Mouse (Mus musculus) ovary, postnatal 36 days (tissue): ENCODE results near the gene Borcs5.
A peak's percentile ranks its signal among the peaks of the same experiment; 100 is the strongest.

Experiments used
- DNase-seq: peaks from one replicate; pipeline ENCODE4 v3.0.0; 2022; ENCODE audit warnings: low spot score, mixed read lengths

Borcs5 gene

DNA sequence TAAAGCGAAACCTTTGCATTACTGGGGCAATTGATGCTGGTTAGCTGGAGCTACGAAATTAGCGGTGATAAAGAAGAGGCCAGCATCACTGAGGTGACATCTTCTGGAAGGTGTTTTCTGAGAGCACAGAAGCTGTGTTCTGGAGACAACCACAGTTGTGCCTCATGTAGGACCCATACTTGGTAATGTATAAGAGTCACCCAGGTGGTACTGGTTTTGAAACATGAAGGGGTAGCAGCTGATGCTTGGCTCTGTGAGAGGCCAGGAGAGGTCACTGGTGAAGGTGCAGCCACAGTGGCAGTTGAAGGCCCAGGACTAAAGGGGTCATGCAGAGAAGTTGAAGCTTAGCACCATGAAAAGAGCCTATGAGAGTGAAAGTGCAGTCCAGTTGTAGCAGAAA is at the start of gene Borcs5:
Borcs5 (plus strand) TSS at position 301 of the 400 bp plus-strand sequence.
- no peak for DNase-seq

DNA sequence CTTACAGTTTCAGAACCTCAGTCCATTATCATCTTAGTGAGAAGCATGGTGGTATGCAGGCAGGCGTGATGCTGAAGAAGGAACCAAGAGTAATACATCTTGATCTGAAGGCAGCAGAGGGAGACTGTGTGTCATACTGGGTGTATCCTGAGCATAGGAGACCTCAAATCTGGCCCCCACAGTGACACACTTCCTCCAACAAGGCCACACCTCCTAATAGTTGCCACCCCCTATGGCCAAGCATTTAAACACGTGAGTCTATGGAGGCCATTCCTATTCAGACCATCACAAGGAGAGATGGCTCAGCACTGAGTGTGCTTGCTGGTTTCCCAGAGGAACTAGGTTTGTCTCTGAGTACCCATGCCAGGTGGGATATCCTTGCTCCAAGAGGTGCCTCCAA is 47.7 kb upstream of the Borcs5 start:
- DNase-seq = no peak

DNA sequence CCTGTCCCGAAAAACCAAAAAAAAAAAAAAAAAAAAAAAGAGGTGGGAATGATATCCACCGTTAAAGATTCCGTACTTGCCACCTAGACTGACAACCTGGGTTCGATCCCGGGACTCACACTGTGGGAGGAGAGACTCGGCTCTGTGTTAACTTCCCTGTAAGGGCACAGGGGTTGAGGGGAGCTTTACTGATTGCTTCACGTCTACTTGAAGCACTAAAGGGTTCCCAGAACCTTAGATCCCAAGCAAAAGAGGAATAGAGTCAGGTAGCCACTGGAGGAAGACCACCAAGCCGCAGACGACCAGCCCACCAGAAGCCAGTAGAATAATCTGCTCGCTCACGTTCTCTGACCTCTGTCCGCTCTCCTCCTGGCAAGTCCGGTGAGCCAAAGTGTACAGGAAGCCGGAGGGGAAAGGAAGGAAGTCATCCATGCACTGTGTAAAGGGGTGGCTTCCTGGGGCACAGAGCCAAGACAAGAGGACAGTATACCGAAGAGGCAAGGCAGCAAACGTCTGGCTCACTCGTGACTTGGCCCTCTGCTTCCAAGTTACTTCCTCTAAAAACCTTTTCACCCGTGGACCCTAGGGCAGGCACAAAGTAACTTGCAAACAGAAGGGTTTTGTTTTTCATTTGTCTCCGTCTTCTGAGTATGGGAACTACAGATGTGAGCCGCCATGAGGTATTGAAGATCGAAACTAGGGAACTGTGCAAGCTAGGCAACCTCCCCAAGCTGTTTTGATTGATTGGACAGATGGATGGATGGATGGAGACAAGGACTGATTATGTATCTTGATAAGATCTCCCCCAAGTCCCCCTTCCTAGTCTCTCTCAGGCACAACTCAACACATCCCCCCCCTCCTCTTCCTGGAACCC is 44.5 kb upstream of the Borcs5 start:
- DNase-seq = no peak

DNA sequence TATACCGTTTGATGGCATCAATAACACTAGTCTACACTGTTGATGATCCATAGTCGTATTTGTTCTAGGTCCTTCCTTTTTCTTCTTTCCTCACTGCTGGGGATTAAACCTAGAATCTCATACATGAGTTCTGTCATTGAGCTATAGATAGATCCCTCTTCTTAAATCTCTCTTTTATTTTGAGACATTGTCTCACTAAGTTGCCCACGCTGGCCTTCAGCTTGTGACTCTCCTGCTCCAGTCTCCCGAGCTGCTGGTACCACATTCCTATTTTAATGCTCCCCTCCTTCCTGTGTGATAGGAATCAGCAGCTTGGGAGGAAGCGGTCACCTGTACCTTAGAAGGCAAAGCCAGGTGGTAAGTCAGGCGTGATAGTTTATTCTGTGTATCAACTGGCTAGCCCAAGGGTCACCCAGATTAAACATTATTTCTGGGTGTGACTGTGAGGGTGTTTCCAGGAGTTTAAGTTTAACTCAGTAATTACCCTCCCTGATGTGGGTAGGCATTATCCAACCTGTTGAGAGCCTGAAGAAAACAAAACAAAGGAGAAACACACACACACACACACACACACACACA is 41.6 kb upstream of the Borcs5 start:
- no peak for DNase-seq

DNA sequence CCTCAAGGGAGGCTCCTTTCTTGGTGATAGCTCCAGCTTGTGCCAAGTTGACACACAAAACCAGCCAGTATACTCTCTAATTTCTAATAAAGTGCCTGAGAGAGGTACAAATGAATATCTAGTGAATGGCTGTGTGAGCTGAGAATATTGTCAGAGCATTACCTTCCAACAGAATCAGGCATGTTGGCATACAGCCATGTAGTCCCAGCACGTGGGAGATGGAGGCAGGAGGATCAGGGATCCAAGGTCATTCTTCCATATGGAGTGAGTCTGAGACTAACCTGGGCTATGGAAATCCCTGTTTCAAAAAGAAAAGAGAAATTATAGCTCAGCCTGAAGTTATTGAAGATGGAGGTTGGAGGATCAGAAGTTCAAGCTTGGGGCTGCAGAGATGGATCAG is 40.1 kb upstream of the Borcs5 start:
- no peak for DNase-seq

DNA sequence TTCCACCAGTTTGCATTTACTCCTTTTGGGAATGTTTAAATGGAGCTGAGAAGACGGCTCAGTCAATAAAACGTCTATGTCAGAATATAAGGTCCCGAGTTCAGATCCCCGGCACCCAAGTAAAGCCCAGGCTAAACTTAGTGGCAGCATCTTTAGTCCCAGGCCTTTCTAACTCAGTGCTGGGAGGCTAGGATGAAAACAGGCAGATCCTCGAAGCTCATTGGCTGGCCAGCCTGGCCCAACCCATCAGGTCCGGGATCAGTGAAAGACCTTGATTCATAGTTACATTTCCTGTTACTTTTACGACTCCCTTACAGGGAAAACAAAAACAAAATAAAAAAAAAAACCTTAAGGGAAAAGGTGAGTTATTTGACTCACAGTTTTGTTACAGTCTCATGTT is 38.2 kb upstream of the Borcs5 start:
- DNase-seq = no peak

DNA sequence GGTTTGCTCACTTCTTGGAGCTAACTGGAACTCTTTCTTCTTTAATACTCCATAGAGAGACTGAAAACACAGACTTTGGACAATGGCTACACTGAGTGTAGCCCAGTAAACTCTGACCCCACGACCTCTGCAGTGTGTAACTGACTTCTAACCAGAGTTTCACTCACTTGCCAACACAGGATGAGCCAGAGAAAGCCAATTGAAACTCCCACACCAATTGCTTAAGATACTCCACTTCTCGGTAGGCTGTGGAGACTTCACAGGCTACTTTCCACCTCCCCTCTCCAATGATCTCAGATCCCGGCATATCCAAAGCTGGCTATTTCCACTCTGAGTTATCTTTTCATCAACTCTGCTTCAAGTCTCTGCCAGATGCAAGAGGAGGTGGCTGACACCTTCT is 37.5 kb upstream of the Borcs5 start:
- no peak for DNase-seq

DNA sequence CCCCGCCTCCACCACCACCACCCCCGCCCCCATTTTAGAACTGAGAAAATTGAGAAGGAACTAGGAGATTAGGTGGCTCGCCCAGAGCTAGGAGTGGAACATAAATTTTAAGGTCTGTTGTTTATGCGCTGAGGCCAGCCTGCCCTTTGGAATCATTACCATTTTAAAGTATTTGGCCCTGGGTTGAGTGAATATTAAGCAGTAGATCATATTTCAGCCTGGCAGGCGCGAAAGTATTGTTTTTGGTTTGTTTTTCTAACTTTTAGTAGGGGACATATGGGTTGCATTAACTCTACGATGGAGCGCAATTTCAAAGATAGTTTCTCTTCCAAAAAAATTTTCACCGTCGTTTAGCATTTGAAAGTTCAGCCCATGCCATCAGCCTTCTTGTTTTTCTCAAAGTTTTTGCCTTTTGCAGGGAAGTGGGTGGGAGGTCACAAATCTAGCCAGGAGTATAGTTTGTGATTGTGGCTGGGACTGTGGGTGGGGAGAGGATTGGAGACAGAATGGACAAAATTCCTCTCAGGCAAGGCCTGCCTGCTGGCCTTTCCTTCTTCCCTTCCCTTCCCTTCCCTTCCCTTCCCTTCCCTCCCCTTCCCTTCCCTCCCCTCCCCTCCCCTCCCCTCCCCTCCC is 36.8 kb upstream of the Borcs5 start:
- no peak for DNase-seq

DNA sequence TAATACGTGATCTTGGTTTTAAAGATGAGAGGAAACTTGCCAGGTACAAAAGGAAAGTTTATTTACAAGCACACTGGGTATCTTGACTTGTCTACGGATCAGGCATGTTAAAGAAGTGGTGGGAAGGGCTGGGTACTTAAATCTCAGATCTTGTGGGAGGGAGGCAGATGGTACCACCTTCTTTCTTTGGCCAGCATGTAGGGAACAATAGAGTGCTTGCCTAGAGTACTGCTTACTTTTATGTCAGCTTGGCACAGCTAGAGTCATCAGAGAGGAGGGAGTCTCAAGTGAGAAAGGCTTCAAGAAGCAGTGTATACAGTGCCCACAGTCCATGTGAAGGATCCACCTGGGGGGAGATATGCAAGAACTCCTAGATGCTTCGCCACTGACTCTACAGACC is 34.1 kb upstream of the Borcs5 start:
- no peak for DNase-seq

DNA sequence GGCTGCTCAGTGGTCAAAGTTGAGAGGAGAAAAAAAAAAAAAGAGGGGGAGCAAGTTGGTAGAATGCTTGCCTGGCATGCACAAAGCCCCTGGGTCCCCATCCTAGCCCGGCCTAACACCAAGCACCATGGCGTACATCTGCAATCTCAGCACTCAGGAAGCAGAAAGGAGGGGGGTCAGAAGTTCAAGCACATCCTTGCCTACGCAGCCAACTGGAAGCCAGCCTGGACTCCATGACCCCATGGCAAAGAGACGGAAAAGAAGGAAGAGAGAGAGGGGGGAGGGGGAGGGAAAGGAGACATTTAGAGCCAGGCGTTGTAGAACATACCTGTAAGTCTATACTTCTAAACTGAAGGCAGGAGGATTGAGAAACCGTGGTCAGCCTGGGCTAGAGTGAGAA is 32.8 kb upstream of the Borcs5 start:
- DNase-seq = no peak

DNA sequence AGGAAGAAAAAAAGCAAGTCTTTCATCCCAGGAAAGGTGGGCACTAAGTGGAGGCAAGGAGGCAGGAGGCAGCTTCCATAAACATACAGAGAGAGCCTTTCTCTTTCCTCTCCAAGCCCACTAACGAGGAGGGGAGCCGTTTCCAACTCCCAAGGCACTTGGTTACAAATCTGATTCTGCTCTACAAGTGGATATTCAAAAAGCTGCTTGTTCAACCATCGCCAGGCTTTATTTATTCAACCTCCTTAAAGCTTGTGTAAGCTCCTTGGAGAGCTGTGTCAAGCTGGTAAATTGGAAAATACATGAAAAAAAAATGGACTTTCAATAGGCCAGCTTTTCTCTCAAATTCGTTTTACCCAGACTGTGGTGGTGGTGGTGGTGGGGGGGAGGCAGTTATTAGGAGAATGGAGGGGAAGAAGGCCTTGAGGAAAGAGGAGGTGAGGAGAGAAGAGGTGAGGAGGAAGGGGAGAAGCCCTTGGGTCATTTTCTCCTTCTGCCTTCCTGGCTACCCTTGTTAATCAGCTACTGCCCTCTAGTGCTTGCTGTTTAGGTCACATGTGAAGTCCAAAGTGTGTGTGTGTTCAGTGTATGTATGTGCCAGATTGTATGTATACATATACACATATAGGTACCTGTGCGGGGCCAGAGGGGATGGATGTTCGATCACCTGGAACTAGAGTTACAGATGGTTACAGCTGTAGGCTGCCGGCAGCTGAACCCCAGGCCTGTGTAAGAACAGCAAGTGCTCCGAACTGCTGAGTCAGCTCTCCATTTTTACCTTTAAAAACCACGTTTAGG is 32.2 kb upstream of the Borcs5 start:
- no peak for DNase-seq

DNA sequence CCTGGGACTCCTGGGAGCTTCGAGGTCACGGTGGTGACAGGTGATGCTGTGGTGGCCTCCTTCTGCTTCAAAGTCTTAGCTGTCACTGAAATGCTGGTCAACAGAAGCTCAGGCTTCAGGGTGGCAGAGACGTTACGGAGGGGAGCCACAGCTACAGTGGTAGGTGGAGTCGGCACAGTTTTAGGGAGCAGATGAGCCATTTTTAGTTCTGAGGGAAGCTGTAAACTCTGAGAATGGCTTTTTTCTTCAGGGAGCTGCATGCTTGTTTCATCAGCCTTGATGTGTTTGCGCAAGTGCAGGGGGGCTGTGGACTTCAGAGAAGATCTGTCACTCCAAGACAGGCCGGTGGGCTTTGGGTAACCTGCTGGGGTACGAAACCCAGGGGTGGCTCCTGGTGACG is 28.9 kb upstream of the Borcs5 start:
- no peak for DNase-seq

DNA sequence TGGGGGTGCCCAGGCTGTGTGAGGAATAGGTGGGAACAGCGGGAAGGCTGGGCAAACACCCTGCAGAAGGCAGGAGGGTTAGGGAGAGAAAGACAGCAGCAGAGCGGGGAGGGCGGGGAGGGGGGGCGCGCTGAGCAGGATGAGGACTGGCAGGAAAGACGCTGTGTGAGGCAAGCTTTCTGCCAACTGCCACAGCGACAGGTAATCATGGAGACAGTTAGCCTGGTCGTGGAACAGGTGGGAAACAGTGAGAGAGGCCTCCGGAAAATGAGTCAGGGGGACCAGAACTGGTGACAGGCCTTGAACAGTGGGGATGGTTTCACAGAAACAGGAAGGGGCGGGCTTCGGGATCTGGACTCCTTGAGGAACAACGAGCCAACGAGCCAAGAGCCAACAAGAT is 27.4 kb upstream of the Borcs5 start:
- no peak for DNase-seq

DNA sequence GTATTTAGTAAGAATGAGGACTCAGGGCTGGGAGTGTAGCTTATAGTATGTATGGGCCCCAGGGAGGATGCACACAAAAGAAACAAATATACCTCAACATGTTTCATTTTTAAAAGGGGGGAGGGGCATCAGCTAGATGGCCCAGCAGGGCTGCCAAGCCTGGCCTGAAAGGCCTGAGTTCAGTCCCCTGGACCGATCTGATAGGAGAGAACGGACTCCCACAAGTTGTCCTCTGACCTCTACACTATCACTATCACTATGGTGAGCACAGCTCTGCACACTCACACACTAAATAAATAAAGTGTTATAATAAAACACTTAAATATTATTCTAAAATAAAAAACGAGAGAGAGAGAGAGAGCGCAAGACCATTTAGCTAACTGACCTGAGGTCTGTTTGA is 25.0 kb upstream of the Borcs5 start:
- no peak for DNase-seq

DNA sequence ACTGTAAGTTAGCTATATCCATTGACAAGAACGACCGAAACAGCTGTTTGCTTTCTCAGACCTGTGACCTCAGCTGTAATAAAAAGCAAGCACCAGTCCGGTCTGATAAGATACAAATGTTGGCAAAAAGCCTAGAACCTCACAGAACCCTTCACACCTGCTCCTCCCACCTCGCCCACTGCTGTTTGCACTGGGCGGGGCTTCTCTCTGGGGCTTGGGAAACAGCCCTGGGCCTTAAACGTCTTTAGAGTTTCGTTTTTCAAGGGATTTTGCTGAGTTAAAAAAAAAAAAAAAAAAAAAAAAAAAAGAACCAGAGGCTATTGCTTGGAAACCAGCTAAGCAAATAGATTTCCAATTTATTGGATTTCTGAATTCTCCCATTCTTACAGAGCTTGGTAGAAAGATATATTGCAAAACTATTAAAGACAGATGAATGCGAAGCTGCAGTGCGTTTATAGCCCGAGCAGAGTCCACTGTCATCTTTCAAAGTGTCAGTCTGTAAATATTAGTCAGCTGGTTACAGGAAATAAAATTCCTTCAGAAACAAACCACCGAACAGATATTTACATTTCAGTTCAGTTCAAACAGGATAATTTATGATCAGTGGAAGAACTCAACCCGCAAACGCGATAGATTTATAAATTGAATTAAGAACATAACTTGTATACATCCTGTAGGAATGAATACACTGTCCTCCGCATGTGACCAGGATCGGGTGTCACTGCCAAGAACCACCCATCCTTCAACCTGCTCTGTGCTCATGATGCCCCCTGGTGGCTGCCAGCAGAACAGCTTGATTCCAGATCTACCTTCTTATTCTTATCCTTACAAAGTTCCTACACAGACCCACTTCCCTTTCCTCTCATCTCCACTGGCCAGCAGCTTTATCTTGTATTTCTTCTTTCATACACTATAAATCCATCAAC is 24.3 kb upstream of the Borcs5 start:
- peak; percentile 83 for DNase-seq

DNA sequence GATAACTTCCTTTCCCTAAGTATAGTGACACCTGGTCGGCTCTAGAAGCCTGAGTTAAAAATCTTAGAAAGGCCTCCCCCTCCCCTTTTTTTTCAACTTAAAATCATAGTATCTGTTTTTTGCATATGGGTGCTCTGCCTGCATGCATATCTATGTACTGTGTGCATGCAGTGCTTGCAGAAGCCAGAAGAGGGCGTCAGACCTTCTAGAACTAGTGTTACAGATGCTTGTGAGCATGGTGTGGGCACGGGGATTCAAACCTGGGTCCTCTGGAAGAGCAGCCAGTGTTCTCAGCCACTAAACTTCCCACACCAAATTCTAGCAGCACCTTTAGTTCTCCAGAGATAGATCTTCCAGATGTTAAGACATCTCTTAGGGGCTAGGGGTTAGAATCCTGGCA is 21.7 kb upstream of the Borcs5 start:
- no peak for DNase-seq

DNA sequence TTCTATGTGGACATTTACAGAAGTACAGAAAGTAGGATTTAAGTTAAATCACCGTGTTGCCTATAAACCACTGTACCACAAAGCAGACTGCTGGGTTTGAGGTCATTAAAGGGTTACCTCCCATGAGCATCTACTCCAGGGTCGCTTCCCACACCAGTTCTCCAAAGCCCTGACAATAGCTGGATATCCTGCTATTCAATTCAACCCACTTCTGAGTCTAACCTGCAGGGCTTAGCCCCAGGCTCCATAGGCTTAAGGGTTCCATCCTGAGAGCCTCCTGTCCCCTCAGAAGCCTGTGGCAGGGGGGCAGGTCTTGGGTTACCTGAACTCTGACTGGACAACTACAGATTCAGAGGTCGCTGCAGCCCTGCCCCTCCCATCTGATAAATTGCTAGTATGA is 19.2 kb upstream of the Borcs5 start:
- no peak for DNase-seq

DNA sequence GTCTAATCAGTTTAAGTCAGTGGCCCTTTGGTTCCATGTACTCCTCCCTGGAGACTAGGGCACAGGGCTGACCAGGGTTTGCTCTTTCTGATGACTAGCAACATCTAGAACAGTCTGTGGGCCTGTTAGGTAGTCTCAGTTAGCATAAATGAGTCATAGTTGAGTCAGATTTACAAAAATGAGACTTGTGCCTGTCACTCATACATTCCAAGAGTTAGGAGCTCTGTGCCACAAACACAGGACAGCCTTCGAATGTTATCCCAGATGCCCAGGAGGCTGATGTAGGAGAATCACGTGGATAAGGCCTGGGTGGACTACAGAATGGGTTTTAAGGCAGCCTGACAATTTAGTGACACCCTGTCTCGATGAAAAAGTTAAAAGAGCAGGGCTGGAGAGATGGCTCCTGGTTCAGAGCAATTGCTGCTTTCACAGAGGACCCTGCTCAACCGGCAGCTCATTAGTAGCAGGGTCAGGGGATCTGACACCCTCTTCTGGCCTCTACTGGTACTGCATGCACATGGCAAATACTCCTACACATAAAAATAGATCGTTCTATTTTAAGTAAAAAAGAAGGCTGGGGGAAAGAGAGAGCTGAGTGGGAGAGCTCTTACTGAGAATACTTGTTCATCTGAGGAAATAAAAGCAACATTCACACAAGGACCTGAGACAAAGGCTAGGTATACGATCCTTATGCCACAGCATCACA is 18.3 kb upstream of the Borcs5 start:
- no peak for DNase-seq

DNA sequence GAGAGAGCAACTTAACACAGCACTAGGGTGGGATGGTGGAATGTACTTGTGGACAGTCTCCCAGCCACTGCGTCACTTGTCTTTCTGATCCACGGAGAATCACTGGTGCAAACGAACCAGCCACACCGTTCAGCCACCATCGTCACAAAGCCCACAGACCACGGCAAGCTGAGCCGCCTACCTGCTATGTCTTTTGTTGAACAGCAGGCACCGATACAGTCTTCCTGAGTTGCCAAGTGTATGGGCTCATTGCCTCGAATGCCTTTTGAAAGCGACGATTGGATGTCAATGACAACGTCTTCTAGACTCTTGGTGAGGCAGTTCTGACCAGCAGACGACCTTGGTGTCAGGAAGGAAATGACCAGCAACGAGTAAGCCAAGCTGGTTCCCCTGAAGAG is 17.8 kb upstream of the Borcs5 start:
- DNase-seq = no peak

DNA sequence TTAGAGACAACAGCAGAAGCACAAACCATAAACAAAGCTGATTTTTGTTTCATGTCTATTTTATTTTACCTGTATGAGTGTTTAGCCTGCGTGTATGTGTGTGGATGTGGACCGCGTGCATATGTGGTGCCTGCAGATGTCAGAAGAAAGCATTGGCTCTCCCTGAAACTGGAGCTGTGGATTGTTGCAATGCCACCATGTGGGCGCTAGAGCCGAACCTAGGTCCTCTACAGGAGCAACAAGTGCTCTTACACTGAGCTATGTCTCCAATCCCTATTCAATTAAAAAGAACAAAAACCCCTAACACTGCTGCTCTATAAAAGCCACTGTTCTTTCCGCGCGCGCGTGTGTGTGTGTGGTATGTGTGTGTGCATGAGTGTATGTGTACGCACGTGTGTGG is 13.9 kb upstream of the Borcs5 start:
- DNase-seq = no peak

DNA sequence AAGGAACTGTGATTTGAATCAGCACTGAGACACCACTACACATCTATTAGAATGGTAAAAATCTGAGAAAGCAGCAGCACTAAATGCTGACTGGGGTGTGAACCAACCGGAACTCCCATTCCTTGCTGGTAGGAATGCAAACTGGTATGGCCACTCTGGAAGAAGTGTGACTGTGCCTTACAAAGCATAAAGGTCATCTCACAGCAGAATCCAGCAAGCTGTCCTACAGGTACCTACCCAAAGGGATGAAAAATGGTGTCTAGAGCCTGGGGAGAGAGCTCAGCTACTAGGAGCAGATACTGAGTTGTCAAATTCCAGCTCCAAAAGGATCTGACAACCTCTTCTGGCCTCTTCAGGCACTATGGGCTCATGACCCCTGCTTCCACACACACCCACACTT is 12.7 kb upstream of the Borcs5 start:
- no peak for DNase-seq
